Mouse (Mus musculus): ENCODE measurements around the gene Tmem217.
"Not testable (repeated sequence)": the region's sequence is repeated elsewhere in the genome, so short reads cannot be mapped to it uniquely, and the experiment has no call there.

Tmem217 gene

DNA sequence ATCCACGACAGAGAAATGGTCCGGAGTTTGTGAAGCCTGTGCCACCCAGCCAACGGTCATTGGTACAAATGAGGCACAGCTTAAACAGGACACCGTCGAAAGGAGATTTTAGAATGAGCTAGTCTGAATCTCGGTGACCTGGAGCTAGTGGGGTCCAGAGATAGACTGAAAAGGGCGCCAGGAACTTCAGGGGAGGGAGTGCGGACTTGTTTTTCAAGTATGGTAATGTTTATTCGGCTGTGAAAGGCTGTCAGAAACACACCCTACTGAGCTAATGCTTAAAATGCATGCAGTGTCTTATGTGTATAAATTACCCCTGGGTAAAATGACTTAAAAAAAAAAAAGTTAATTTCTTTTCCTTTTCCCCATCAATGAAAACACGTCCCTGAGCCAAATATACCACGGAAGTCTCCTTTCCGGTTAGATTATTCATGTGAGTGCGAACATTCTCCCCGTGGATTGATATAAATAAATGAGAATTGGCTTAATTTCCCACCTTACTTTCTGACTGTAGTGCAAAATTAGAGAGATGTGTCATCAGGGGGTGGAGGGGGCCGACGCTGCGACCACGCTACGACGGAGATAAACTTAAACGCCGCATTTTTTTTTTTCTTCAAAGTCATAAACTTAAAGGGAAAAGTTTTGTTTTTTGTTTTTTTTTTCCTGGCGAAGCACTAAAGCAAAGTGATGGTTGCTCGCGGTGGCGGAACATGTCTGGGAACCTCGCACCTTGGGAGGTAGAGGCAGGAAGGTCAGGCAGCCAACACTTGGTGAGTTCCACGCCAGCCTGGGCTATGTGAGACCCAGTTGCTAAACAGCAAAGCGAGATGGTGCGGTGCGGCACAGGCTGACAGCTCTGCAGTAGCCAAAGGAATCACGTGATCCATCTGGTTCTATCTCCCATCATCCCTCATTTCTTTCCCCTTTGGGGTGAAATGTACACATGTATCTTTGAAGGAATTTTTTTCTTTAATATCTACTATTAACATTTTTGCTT lies 49.2 kb downstream of the Tmem217 start:
- peak in 1 of 2 experiments; percentile 79 for DNase-seq (ENCODE audit: low spot score in 2 of 2)

DNA sequence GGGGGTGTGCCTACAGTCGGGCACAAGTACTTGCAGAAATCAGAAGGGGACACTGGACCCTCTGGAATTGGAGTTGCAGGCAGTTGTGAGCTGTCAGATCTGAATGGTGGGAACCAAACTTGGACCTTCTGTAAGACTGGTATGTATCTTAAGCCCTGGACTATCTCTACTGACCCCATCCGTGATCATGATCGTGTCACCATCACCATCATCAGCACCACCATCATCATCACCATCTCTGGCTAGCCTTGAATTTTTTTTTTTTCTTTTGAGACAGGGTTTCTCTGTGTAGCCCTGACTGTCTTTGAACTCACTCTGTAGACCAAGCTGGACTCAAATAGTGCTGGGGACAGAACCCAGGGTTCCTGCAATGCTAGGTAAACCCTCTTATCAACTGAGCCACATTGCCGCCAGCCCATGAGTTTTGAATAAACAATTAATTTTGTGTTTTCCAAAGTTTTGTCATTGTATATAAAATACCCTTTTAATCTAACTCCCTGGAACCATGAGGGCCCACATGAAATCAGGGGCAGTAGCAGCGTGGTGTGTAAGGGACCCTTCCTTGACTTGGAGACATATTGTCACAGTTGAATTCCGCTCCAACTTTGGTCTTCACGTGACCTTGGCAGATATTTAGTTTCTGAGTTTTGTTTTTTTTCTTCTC lies 50.0 kb downstream of the Tmem217 start:
- DNase-seq (ENCODE audit: low spot score in 2 of 2), result peak in 1 of 2 experiments; percentile 64

DNA sequence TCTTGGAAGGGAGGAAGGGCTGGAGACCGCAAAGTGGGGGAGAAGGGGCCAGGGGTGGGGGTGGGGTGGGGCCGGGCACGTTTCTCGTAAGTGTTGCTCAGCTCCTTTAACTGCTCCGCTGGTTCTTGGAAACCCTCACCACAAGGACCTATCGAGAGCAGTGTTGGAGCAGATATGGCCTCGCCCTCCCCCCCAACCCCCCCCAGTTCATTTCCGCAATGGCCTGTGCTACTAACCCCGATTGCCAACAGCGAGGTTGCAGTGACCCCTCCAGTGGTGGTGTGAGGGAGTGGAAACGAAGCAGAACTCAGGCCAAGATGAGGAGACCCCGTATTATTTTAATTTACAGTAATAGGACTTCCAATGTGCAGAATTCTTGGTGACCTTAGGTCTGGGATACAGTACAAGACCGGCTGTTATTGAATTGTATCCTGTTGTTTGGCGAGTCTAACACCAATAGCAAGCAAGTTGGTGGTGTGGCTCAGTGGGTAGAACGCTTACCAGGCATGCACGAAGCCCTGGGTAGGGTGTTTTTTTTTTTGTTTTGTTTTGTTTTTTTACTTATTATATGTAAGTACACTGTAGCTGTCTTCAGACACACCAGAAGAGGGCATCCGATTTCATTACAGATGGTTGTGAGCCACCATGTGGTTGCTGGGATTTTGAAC lies 51.2 kb downstream of the Tmem217 start:
- DNase-seq (ENCODE audit: low spot score in 2 of 2), result peak; percentile 56 to 72

DNA sequence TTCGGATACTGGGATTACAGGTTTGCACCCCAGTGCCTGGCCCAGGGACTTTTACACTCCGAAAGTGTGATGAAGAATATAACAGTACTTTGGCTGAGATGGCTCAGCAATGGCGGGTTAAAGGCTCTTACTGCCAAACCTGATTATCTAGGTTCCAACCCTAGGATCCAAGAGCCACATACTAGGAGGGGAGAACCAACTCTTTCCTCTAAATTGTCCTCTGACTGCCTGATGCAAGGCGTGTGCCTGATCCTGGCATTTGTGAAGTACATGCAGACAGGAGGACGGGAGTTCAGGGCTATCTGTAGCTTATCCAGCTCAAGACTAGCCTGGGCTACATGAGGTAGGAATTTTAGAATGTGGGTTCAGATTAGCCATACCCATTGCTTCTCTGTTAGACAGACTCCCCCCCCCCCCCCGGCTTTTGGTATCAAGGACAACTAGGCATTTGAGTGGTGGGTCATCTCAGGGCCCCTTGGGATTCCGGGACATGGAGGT lies 51.9 kb downstream of the Tmem217 start:
- no peak for DNase-seq (ENCODE audit: low spot score in 2 of 2)

DNA sequence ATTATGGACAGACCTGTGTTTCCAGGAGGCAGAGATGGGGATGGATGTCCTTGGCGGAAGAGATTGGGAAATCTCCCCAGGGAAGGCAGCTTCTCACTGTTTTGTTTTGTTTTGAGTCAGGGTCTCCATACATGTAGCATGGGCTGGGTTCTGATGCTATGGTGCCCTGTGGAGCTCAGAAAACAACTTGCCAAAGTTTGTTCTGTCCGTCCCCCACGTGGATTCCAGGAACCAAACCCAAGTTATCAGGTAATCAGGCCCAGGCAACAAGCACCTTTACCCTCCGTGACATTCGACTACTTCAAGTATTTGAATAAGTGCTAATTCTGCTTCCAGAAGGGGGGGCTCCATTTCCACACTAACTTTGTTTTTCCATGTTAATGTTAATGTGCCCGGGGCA lies 52.7 kb downstream of the Tmem217 start:
- DNase-seq (ENCODE audit: low spot score in 2 of 2), result peak; percentile 60 to 65

DNA sequence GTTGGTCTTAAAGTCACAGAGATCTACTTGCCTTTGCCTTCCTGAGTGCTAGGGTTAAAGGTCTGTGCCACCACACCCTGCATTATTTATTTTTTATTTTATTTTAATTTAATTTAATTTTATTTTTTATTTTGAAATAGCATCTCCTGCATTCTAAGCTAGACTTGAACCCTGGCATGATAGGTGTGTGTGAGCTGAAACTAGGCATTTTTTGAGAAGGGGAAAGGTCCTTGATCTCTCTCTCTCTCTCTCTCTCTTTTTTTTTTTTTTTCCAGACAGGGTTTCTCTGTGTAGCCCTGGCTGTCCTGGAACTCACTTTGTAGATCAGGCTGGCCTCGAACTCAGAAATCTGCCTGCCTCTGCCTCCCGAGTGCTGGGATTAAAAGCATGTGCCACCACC lies 53.2 kb downstream of the Tmem217 start:
- DNase-seq (ENCODE audit: low spot score in 2 of 2), result not testable (repeated sequence)

DNA sequence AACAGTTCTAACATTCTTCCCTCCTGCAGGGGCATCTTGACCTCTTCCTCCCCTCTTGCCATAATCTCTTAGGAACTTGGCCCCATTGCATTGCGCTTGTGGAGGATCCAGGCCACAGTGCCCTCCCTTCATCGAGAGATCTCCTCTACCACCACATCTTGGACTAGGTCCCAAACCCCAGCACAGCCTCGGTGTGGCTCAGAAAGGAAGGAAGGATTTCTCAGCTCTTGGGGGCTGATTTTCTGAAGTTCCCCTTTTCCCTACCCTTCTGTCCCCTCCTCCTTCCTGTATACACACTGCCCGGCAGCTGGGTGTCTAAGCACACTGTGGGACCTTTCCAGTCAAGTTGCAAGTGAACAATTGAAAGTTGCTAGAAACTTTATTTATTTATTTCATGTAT lies 54.2 kb downstream of the Tmem217 start:
- peak; percentile 56 to 70 for DNase-seq (ENCODE audit: low spot score in 2 of 2)

DNA sequence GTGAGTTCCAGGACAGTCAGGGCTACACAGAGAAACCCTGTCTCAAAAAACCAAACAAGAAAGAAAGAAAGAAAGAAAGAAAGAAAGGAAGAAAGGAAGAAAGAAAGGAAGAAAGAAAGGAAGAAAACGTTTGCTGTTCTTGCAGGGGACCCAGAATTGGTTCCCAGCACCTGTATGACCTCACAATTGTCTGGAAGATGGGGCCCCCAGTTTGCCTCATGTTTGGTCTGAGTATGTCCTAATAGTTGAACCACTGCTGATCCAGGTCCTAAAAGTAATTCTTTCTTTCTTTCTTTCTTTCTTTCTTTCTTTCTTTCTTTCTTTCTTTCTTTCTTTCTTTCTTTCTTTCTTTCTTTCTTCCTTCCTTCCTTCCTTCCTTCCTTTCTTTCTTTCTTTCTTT lies 54.7 kb downstream of the Tmem217 start:
- DNase-seq (ENCODE audit: low spot score in 2 of 2), result not testable (repeated sequence)

DNA sequence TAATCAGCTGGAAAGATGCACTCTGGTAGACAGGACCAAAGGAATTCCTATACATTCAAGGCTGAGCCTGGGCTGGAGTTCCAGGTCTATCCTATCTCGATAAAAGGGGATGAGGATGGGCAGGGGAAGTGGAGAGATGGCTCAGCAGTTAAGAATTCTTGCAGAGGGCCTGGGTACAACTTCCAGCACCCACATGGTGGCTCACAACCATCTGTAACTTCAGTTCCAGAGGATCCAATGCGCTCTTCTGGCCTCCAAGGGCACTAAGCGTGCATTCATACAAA lies 55.2 kb downstream of the Tmem217 start:
- no peak for DNase-seq (ENCODE audit: low spot score in 2 of 2)

DNA sequence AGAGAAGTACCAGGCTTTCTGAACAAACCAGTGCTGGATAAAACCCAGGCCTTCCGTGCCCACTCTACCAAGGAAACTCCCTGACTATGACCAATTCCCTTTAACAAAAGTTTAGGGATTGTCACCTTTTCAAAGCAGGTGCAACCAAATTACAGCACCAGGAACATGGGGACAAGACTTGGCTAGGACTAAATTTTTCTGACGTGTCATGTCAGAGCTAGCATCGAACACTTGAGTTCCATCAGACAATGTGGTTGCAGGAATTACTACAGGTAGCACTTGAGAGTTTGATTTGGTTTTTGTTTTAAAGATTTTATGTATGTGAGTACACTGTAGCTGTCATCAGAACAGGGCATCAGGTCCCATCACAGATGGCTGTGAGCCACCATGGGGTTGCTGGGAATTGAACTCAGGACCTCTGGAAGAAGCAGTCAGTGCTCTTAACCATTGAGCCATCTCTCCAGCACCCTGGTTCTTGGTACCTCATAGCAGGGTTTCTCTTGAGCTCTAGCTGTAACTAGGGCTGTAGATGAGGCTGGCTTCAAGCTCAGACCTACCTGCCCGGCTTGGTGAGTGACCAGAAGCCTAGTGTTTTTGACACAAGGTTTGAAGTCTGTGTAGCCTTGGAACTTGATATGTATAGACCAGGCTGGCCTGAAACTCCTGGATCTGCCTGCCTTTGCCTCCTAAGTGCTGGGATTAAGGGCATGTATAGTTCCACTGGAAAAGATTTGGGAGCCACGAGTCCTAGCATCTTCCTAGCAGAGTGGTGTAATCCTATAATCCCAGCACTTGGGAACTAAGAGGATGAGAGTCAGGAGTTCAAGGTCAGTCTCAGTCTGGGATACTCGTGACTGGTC lies 55.7 kb downstream of the Tmem217 start:
- no peak for DNase-seq (ENCODE audit: low spot score in 2 of 2)

DNA sequence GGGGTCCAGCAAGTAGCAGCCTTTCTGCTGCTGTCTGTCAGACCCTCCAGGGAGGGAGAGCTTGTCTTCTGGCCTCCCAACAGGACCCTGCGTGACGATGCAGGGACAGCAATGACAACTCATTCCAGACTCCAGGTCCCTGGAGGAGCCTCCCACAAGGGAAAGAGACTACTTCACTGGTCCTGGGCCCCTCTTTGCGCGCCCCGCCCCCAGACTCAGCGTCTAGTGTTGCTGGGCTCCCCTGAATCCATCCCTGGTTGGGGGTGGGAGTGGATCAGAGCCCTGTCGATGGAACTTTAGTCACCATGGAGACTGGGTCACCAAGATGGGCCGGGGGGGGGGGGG lies 57.5 kb downstream of the Tmem217 start:
- DNase-seq (ENCODE audit: low spot score in 2 of 2), result peak; percentile 28 to 67

DNA sequence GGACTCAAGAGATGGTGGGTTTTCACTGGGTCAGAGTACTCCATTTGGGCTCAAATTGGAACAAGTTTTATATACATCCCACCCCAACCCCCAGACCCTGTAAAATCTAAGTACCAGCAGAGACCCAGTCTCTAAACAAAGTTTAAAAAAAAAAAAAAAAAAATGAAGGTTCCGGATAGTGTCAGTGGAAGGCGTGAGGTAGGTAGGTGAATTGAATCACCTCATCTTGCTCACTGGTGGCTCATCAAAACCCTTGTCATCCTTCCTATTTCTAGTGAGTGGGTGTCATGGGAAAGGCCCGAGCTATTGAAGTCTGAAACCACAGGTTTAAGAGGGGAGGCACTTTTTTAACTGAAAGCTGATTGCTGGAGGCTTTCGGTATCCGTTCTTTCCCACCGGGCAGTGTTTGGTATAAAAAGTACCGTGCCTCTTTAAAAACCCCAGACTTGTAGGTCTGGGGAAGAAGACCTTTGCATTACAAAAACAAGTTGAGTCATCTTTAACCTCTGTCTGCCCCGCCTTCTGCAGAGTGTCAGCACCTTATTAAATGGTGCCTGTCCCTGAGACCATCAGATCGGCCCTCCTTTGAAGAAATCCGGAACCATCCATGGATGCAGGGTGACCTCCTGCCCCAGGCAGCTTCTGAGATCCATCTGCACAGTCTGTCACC lies 58.0 kb downstream of the Tmem217 start:
- DNase-seq (ENCODE audit: low spot score in 2 of 2), result peak in 1 of 2 experiments; percentile 24

DNA sequence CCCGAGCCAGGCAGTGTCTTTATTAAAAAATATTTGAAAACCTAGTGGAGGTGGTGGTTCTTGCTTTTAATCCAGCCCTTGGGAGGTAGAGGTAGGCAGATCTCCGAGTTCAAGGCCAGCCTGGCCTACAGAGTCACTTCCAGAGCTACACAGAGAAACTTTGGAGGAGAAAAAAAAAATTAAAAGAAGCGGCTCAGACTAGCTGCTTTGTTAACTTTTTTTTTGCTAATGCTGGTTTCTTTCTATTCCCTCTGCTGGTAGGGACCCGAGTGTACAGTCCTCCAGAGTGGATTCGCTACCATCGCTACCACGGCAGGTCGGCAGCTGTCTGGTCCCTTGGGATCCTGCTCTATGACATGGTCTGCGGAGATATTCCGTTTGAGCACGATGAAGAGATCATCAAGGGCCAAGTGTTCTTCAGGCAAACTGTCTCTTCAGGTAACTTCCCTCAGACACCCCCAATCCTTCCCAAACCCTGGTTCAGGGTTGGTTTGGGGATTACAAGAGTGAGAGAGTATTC lies 58.7 kb downstream of the Tmem217 start:
- DNase-seq (ENCODE audit: low spot score in 2 of 2), result no peak

DNA sequence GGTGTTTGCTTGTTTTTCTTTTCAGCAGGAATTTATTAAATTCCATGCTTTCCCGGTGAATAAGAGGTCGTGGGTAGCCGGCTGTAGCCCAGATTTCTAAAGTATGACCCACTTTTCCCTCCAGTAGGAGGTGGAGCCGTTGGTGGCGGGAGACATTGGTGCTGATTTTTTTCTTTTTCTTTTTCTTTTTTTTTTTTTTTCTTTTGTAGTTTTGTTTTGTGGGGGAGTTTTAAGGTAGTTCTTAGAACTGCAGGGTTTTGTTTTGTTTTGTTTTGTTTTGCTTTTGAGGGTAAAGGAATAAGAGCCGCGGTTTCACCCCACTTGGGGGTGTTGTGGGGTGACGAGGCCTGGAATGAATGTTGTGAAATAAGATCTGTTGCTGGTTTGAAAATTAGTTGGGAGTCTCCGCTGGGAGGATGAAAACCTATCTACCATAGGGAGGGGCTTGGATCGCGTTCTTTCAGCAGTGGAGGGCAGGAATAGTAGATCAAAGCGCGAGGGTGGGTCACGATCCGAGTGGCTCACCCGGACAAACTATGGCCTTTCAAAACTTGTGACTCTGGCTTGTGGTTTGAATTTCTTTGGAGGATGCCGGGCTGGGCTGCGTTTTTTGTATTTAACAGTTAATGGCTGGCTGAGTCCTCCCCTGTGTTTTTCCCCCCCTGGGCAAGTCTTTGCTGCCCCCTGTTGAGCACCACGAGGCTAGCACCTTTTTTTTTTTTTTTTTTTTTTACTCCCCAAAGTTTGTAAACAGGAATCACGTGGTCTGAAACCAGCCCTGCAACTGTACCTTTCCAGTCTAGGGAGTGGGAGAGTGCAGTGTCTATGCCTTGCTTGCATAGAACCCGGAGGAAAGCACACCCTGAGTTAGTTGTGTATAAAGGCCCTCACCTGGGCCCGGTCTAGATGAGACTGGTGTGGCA lies 59.7 kb downstream of the Tmem217 start:
- peak; percentile 72 to 91 for DNase-seq (ENCODE audit: low spot score in 2 of 2)

DNA sequence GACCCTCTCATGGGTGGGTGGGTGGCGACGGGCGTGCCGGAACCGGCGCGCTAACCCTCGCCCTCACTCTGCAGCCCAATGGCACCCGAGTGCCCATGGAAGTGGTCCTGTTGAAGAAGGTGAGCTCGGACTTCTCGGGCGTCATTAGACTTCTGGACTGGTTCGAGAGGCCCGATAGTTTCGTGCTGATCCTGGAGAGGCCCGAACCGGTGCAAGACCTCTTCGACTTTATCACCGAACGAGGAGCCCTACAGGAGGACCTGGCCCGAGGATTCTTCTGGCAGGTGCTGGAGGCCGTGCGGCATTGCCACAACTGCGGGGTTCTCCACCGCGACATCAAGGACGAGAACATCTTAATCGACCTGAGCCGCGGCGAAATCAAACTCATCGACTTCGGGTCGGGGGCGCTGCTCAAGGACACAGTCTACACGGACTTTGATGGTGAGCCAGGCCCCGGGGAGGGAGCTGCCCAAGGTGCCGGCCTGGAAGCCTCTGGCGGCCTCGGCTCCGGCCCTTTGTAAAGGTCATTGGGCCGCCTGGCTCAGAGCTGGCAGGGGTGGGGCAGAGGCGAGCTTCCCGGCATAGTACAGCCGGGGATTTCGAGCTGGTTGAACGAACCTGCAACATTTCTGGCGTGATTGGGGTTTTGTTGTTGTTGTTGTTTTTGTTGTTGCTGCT lies 60.5 kb downstream of the Tmem217 start:
- DNase-seq (ENCODE audit: low spot score in 2 of 2), result peak; percentile 62 to 85

DNA sequence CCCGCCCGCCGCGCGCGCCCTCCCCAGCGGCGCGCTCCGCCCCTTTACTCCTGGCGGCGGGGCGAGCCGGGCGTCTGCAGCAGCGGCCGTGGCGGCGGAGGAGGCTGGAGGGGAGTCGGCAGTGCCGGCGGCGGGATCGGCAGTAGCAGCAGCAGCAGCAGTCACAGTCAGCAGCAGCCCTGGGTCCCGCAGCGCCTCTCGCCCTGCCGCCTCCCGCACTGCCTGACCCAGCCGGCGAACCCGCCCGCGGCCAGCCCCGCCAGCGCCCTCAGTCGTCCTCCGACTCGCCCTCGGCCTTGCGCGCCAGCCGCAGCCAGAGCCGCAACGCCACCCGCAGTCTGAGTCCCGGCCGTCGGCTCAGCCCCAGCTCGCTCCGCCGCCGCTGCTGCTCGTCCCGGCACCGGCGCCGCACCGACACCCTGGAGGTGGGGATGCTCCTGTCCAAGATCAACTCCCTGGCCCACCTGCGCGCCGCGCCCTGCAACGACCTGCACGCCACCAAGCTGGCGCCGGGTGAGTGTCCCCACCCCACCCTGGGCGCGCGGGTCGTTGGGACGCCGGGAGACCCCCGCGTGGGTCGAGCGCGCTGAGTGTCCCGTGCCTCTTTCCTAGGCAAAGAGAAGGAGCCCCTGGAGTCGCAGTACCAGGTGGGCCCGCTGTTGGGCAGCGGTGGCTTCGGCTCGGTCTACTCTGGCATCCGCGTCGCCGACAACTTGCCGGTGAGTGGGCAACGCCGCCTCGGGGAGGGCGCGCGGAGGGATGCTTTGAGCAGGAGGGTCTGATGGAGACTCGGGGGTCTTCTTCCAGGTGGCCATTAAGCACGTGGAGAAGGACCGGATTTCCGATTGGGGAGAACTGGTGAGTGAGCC lies 61.2 kb downstream of the Tmem217 start, which contains the start of gene Pim1:
Gene Pim1 (plus strand): TSS at position 41 of the 869 bp plus-strand sequence.
- peak in 1 of 2 experiments; percentile 90 for DNase-seq (ENCODE audit: low spot score in 2 of 2)

DNA sequence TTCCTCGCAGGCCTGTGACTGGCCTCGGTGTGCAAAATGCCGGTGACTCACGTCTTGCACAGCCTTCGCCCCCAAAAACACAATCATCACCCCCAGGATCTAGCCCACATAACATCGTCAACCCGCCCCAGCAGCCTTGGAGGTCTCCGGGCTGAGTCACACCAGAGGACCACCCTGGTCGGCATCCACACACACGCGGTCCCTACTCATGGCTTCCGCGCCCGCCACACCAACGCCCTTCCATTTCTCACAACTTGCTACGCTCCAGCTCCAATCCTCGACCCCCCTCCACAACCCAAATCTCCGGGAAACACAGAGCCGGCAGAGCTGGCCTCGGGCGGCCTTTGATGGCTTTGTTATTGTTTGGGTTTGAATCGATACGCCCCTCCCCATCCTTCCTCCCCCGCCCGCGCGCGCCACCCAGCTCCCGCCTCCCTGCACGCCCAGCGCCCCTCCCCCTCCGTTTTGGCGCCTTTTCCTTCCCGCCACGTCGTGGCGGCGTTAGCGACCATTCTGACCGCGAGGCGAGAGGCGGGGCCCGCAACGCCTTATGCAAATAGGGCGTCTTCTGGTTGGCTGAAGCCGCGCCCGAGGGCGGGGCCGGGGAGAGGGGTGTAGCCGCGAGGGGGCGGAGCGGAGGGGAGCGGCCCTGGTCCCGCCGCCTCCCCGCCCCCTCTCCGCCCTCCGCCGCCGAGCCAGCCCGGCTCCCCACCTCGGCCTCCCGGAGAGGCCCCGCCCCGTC lies 62.0 kb downstream of the Tmem217 start:
- DNase-seq (ENCODE audit: low spot score in 2 of 2), result peak; percentile 99
